Mouse (Mus musculus): ENCODE results near the gene Cntn4.

GRCm38 (mm10) chr6:106237046-106237948, 559.8 kb downstream of the Cntn4 start:
- TF ChIP-seq CTCF (IDR thresholded peaks at IDR 0.05; ENCODE audit: control insufficient read depth, insufficient read depth, low read length), result no peak
- no peak for TF ChIP-seq POLR2A (IDR thresholded peaks at IDR 0.05; ENCODE audit: borderline replicate concordance, control insufficient read depth, low read depth, low read length)

All from bone marrow, adult 2 months (tissue).